Mouse (Mus musculus) heart, embryonic 11.5 days (tissue): ENCODE measurements around the gene Slc12a3. TPM values are rescaled to one million over a fixed set of nuclear protein-coding genes. Genes with fewer than 3 reads are reported as not detected.
A peak's percentile ranks its signal among the peaks of the same experiment; 100 is the strongest.

Source experiments
- ATAC-seq: fragments of 200-750 bp; cut with Nextera tagmentation; replicated peaks from 2 replicates; pipeline ENCODE4 v1.8.0; 2017; ENCODE audit warnings: moderate library complexity; ENCODE audit not compliant: insufficient number of reproducible peaks, low FRiP score, low TSS enrichment
- H3K27ac ChIP-seq: fragments of 300-500 bp; sonication (generic); 2 replicates; pipeline ENCODE4 v1.5.1; 2014; ENCODE audit warnings: mild to moderate bottlenecking, low read depth, low read length
- H3K27me3 ChIP-seq: fragments of 300-500 bp; sonication (generic); 2 replicates; pipeline ENCODE4 v1.6.1; 2014; ENCODE audit warnings: mild to moderate bottlenecking, low read length, mixed read lengths; ENCODE audit not compliant: control insufficient read depth, insufficient read depth
- H3K36me3 ChIP-seq: fragments of 300-500 bp; sonication (generic); 2 replicates; pipeline ENCODE4 v1.6.1; 2014; ENCODE audit warnings: mild to moderate bottlenecking, low read length, moderate library complexity, mixed read lengths; ENCODE audit not compliant: control insufficient read depth, insufficient read depth
- H3K4me1 ChIP-seq: fragments of 300-500 bp; sonication (generic); 2 replicates; pipeline ENCODE4 v1.6.1; 2014; ENCODE audit warnings: low read length; ENCODE audit not compliant: control insufficient read depth, insufficient read depth
- H3K4me2 ChIP-seq: fragments of 300-500 bp; sonication (generic); 2 replicates; pipeline ENCODE4 v1.6.1; 2014; ENCODE audit warnings: mild to moderate bottlenecking, moderate library complexity
- H3K4me3 ChIP-seq: fragments of 300-500 bp; sonication (generic); 2 replicates; pipeline ENCODE4 v1.5.1; 2014; ENCODE audit warnings: low read depth, low read length
- H3K9ac ChIP-seq: fragments of 300-500 bp; sonication (generic); 2 replicates; pipeline ENCODE4 v1.6.1; 2014; ENCODE audit warnings: mild to moderate bottlenecking, low read depth, low read length, moderate library complexity
- H3K9me3 ChIP-seq: fragments of 300-500 bp; sonication (generic); replicated peaks from 2 replicates; pipeline ENCODE4 v1.6.1; 2016; ENCODE audit warnings: low read length; ENCODE audit not compliant: control insufficient read depth
- WGBS: fragments of 180-500 bp; shearing (Covaris S2); extraction: QIAGEN DNeasy Blood & Tissue Kit; methylation state at CpG from one replicate; pipeline ENCODE4 v1.1.7; 2014; ENCODE audit not compliant: insufficient replicate concordance; 5-methylcytosine and 5-hydroxymethylcytosine counted together
- polyA plus RNA-seq: library from polyadenylated mRNA; unstranded; fragments of >200 nt; fragmentation: Nextera tagmentation; extraction: Ambion mirVana; gene quantifications from 2 replicates; pipeline ENCODE4 v1.2.1, GENCODE M21; 2014

Slc12a3 gene
- polyA plus RNA-seq, 1 experiment from 2014 or later, result 0.20 TPM

- no peak overlapping the region for H3K4me3 ChIP-seq
- H3K27me3 ChIP-seq, result no peaks in the 10 kb centered on the region
- no peaks in the 10 kb centered on the region for H3K9me3 ChIP-seq
- H3K4me1 ChIP-seq, result peaks cover 12% of the 10 kb centered on the region; the same call in 1 of the 2 replicates
- 71% methylated on average over 6 of the region's 6 CpGs for WGBS
- no peak for ATAC-seq
- H3K9ac ChIP-seq, result no peak overlapping the region
- no peaks in the 10 kb centered on the region for H3K36me3 ChIP-seq
- no peak overlapping the region for H3K27ac ChIP-seq
- H3K4me2 ChIP-seq, result no peak overlapping the region
These were observed 44.1 kb downstream of the Slc12a3 start for GRCm38 (mm10) chr8:94372955-94373599.

DNA sequence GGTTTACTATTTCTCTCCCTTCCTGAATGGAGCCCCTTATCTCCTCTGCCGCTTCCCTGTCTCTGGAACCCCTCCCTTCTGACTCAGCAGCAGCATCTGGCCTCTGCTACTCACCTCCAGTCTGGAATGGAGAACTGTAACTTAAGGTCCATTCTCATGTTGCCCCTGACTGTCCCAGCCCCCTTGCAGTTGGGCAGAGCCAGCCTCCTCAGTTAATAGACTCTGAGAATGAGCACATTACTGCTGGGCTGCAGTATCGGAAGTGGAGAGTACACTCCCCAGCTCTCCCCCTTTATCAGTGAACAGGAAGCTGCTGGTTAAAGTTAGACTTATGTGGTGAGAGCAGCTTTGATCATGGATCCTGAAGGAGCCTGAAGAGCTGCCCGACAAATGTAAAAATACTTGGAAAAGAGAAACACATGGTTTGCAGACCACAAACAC lies 46.6 kb downstream of the Slc12a3 start:
- peak; percentile 48 for ATAC-seq
- H3K4me1 ChIP-seq, result peaks cover 12% of the 10 kb centered on the region; the same call in 1 of the 2 replicates
- no peaks in the 10 kb centered on the region for H3K9me3 ChIP-seq
- no peaks in the 10 kb centered on the region for H3K27me3 ChIP-seq
- no peak overlapping the region for H3K4me2 ChIP-seq
- no peak overlapping the region for H3K9ac ChIP-seq
- H3K36me3 ChIP-seq, result no peaks in the 10 kb centered on the region
- 10% methylated on average over 3 of the region's 3 CpGs for WGBS
- H3K27ac ChIP-seq, result peak overlapping the region; percentile 47
- H3K4me3 ChIP-seq, result no peak overlapping the region

- H3K36me3 ChIP-seq, result no peaks in the 10 kb centered on the region
- H3K4me1 ChIP-seq, result peaks cover 12% of the 10 kb centered on the region; the same call in 1 of the 2 replicates
- no peak overlapping the region for H3K9ac ChIP-seq
- no peak for ATAC-seq
- no peak overlapping the region for H3K4me2 ChIP-seq
- H3K9me3 ChIP-seq, result no peaks in the 10 kb centered on the region
- no peaks in the 10 kb centered on the region for H3K27me3 ChIP-seq
- 84% methylated on average over 3 of the region's 3 CpGs for WGBS
- H3K4me3 ChIP-seq, result no peak overlapping the region
- peak overlapping the region; percentile 47; the same call in 1 of the 2 replicates for H3K27ac ChIP-seq
These were observed 47.2 kb downstream of the Slc12a3 start for GRCm38 (mm10) chr8:94376176-94376575.

GRCm38 (mm10) chr8:94376580-94376979 lies 47.6 kb downstream of the Slc12a3 start:
- 86% methylated on average over 2 of the region's 2 CpGs for WGBS
- no peaks in the 10 kb centered on the region for H3K9me3 ChIP-seq
- no peak overlapping the region for H3K4me2 ChIP-seq
- no peak overlapping the region for H3K9ac ChIP-seq
- no peaks in the 10 kb centered on the region for H3K27me3 ChIP-seq
- H3K4me1 ChIP-seq, result peaks cover 12% of the 10 kb centered on the region; the same call in 1 of the 2 replicates
- H3K27ac ChIP-seq, result no peak overlapping the region
- H3K36me3 ChIP-seq, result no peaks in the 10 kb centered on the region
- no peak overlapping the region for H3K4me3 ChIP-seq
- no peak for ATAC-seq

DNA sequence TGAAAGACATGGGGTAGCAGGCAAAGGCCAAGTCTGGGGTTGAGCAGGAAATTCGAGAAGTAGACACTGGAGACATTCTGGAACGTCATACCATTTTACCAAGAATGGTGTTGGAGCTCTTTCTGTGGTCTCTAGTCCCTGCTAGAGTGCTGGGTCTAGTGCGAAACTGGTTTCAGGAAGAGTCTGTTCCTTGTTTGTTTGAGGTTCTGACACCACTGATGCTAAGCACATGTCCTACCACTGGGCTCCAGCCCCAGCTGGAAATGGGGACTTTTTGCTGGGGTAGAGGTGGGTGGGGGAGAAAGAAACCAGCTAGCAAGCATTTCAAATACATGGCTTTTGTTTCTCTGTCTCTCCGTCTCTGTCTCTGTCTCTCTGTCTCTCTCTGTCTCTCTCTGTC lies 48.0 kb downstream of the Slc12a3 start:
- ATAC-seq, result no peak
- no peaks in the 10 kb centered on the region for H3K27me3 ChIP-seq
- no peak overlapping the region for H3K27ac ChIP-seq
- H3K4me1 ChIP-seq, result peaks cover 12% of the 10 kb centered on the region; the same call in 1 of the 2 replicates
- H3K9me3 ChIP-seq, result no peaks in the 10 kb centered on the region
- no peak overlapping the region for H3K4me3 ChIP-seq
- no peaks in the 10 kb centered on the region for H3K36me3 ChIP-seq
- no peak overlapping the region for H3K9ac ChIP-seq
- H3K4me2 ChIP-seq, result no peak overlapping the region
- 82% methylated on average over 4 of the region's 4 CpGs for WGBS

GRCm38 (mm10) chr8:94377714-94378205 lies 48.8 kb downstream of the Slc12a3 start:
- Histone ChIP-seq H3K4me3 (no peak overlapping the region), H3K4me1 (peaks cover 12% of the 10 kb centered on the region; the same call in 1 of the 2 replicates), H3K27ac (no peak overlapping the region), H3K9me3 (no peaks in the 10 kb centered on the region), H3K27me3 (no peaks in the 10 kb centered on the region), H3K9ac (no peak overlapping the region), H3K36me3 (no peaks in the 10 kb centered on the region), H3K4me2 (no peak overlapping the region)
- WGBS, result 55% methylated on average over 11 of the region's 11 CpGs
- 0 out of 2 replicates have a peak, but pooled peaks have one; percentile 28 for ATAC-seq

DNA sequence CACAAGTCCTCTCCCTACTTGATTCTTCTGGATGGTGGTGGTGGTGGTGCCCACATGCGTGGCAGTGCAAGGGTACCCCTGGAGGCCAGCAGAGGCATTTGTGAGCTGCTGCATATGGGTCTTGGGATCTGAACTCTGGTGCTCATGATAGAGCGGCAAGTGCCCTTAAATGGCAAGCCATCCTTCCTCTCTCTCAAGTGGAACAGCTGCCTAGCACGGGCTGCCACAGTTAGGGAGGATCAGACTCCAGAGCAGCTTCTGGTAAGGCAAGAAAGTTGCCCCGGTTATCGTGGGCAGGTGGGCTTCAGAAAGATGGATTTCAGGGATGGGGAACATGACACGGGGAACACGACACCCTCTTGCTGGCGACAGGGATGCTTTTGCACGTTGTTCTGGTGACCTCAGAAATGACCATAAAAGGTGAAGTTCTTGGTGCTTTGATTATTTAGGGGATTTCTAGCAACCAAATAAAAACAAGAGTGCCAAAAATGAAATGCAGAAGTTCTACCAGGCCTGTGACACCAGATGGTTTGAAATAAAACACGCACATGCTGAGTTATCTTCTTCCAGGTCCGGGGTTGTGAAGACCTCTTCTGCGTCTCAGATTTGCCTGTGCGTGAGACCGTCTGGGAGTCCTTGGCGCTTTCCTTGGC lies 49.9 kb downstream of the Slc12a3 start:
- no peak overlapping the region for H3K4me3 ChIP-seq
- no peaks in the 10 kb centered on the region for H3K27me3 ChIP-seq
- no peak overlapping the region for H3K4me2 ChIP-seq
- H3K9ac ChIP-seq, result no peak overlapping the region
- no peak for ATAC-seq
- no peak overlapping the region for H3K27ac ChIP-seq
- peaks cover 12% of the 10 kb centered on the region; the same call in 1 of the 2 replicates for H3K4me1 ChIP-seq
- 75% methylated on average over 15 of the region's 15 CpGs for WGBS
- no peaks in the 10 kb centered on the region for H3K36me3 ChIP-seq
- no peaks in the 10 kb centered on the region for H3K9me3 ChIP-seq

GRCm38 (mm10) chr8:94379686-94380085 lies 50.7 kb downstream of the Slc12a3 start:
- H3K4me2 ChIP-seq, result no peak overlapping the region
- H3K36me3 ChIP-seq, result no peaks in the 10 kb centered on the region
- H3K9ac ChIP-seq, result no peak overlapping the region
- 85% methylated on average over 9 of the region's 9 CpGs for WGBS
- no peaks in the 10 kb centered on the region for H3K27me3 ChIP-seq
- H3K4me1 ChIP-seq, result peaks cover 12% of the 10 kb centered on the region; the same call in 1 of the 2 replicates
- no peak overlapping the region for H3K27ac ChIP-seq
- no peaks in the 10 kb centered on the region for H3K9me3 ChIP-seq
- H3K4me3 ChIP-seq, result no peak overlapping the region
- ATAC-seq, result no peak
